Comparison of ENCODE assay signal across 12 mouse cellular contexts in genomic region chr11:88841406-88841805, GRCm38 (mm10). TPM values are rescaled to one million over a fixed set of nuclear protein-coding genes. Genes with fewer than 3 reads are reported as not detected.
DNase-seq lines count a peak whose midpoint lies in the region; ATAC-seq and TF ChIP-seq lines count a peak whose summit lies in the region.
"Had no signal": no experiment of that assay in that cellular context is flagged by ENCODE, and none has a peak within 500 bp of the region (broad histone marks: within the 10 kb centered on the region; RNA-seq: fewer than 3 reads in every experiment).

No protein-coding gene starts in this region.

- no peaks in the 10 kb centered on the region for H3K9me3 ChIP-seq in limb, embryonic 14.5 days (ENCODE audit: control insufficient read depth, low read length)
- no peaks in the 10 kb centered on the region for H3K9me3 ChIP-seq in limb, embryonic 10.5 days (replicated peaks)
- no peaks in the 10 kb centered on the region for H3K9me3 ChIP-seq in heart, embryonic 12.5 days (replicated peaks)
- H3K9me3 ChIP-seq: forebrain, embryonic 10.5 days; hindbrain, embryonic 12.5 days; limb, embryonic 12.5 days had no signal

- H3K9ac ChIP-seq in limb, embryonic 14.5 days (ENCODE audit: low read depth, low read length, severe bottlenecking): no peak overlapping the region
- 0 out of 2 replicates have a peak overlapping the region, but pooled peaks have one; percentile 32 for H3K9ac ChIP-seq in heart, embryonic 12.5 days
- H3K9ac ChIP-seq: hindbrain, embryonic 12.5 days; limb, embryonic 12.5 days had no signal

- DNase-seq in limb, embryonic 14.5 days (ENCODE audit: low spot score): no peak
- no peak for DNase-seq in limb, embryonic 10.5 days (ENCODE audit: low spot score)
- peak; percentile 70 for DNase-seq in adrenal gland, postnatal 14 days
- DNase-seq in layer of hippocampus, adult 18-20 months (ENCODE audit: low spot score in 2 of 2): no peak
- no peak for DNase-seq in thymus, adult 2 months
- DNase-seq: cerebellum, postnatal 36 days had no signal

- peaks cover 41% of the 10 kb centered on the region for H3K36me3 ChIP-seq in limb, embryonic 14.5 days (ENCODE audit: control insufficient read depth, insufficient read depth, low read length)
- peaks cover 68% of the 10 kb centered on the region for H3K36me3 ChIP-seq in limb, embryonic 10.5 days
- peaks cover 62% of the 10 kb centered on the region for H3K36me3 ChIP-seq in heart, embryonic 12.5 days
- no peaks in the 10 kb centered on the region for H3K36me3 ChIP-seq in thymus, adult 2 months (ENCODE audit: control insufficient read depth, insufficient read depth, low read length)

- ATAC-seq in limb, embryonic 14.5 days (ENCODE audit: low FRiP score, low read depth): peak; percentile 51
- ATAC-seq in heart, embryonic 12.5 days (ENCODE audit: insufficient number of reproducible peaks, low FRiP score): peak; percentile 74
- ATAC-seq in megakaryocyte-erythroid progenitor cell, adult 5-6 weeks (replicated peaks; ENCODE audit: low FRiP score, low TSS enrichment, poor library complexity, severe bottlenecking): peak; percentile 65

- no peak for TF ChIP-seq CTCF in thymus, adult 2 months (IDR thresholded peaks at IDR 0.05; ENCODE audit: borderline replicate concordance, control insufficient read depth, extremely low read depth, insufficient read depth, low read length, poor library complexity)

- no peak for TF ChIP-seq POLR2A in limb, embryonic 14.5 days (IDR thresholded peaks at IDR 0.05; ENCODE audit: borderline replicate concordance, extremely low read depth, insufficient read depth, insufficient read length)
- TF ChIP-seq POLR2A in thymus, adult 2 months (IDR thresholded peaks at IDR 0.05; ENCODE audit: control insufficient read depth, extremely low read depth, insufficient read depth, low read length, poor library complexity): no peak

- H3K4me2 ChIP-seq in limb, embryonic 14.5 days (replicated peaks; ENCODE audit: low read depth, low read length, severe bottlenecking): no peak overlapping the region
- peak overlapping the region; percentile 58 for H3K4me2 ChIP-seq in heart, embryonic 12.5 days
- H3K4me2 ChIP-seq: hindbrain, embryonic 12.5 days; limb, embryonic 12.5 days had no signal

- 70% methylated on average over 6 of the region's 6 CpGs for WGBS in limb, embryonic 14.5 days
- WGBS in limb, embryonic 10.5 days: 90% methylated on average over 6 of the region's 6 CpGs
- WGBS in heart, embryonic 12.5 days: 19% methylated on average over 6 of the region's 6 CpGs
- WGBS in thymus, adult 2 months: 77% methylated on average over 6 of the region's 6 CpGs

- no peaks in the 10 kb centered on the region for H3K27me3 ChIP-seq in limb, embryonic 14.5 days (ENCODE audit: control insufficient read depth, insufficient read depth, low read length)
- H3K27me3 ChIP-seq in limb, embryonic 10.5 days (ENCODE audit: low read depth, poor library complexity, severe bottlenecking): no peaks in the 10 kb centered on the region
- no peaks in the 10 kb centered on the region for H3K27me3 ChIP-seq in heart, embryonic 12.5 days (replicated peaks)
- H3K27me3 ChIP-seq in thymus, adult 2 months (ENCODE audit: control insufficient read depth, insufficient read depth, low read length): no peaks in the 10 kb centered on the region
- H3K27me3 ChIP-seq: hindbrain, embryonic 12.5 days; limb, embryonic 12.5 days had no signal

- no peak overlapping the region for H3K4me3 ChIP-seq in limb, embryonic 14.5 days (replicated peaks; ENCODE audit: low read length)
- H3K4me3 ChIP-seq in limb, embryonic 10.5 days: no peak overlapping the region
- no peak overlapping the region for H3K4me3 ChIP-seq in heart, embryonic 12.5 days
- no peak overlapping the region for H3K4me3 ChIP-seq in thymus, adult 2 months (ENCODE audit: control insufficient read depth, insufficient read depth, low read length)
- H3K4me3 ChIP-seq: forebrain, embryonic 10.5 days; hindbrain, embryonic 12.5 days; limb, embryonic 12.5 days had no signal

- no peak overlapping the region for H3K27ac ChIP-seq in limb, embryonic 14.5 days (replicated peaks; ENCODE audit: low read depth, low read length)
- no peak overlapping the region for H3K27ac ChIP-seq in limb, embryonic 10.5 days
- H3K27ac ChIP-seq in heart, embryonic 12.5 days (ENCODE audit: poor library complexity, severe bottlenecking): peak overlapping the region; percentile 93
- H3K27ac ChIP-seq in thymus, adult 2 months (ENCODE audit: control insufficient read depth, insufficient read depth, low read length): no peak overlapping the region
- H3K27ac ChIP-seq: forebrain, embryonic 10.5 days; hindbrain, embryonic 12.5 days; kidney, postnatal 0 days had no signal

- H3K4me1 ChIP-seq in limb, embryonic 14.5 days (ENCODE audit: control insufficient read depth, insufficient read depth, low read length): no peaks in the 10 kb centered on the region
- peaks cover 17% of the 10 kb centered on the region; the same call in 1 of the 2 replicates for H3K4me1 ChIP-seq in limb, embryonic 10.5 days
- H3K4me1 ChIP-seq in heart, embryonic 12.5 days (replicated peaks): peaks cover 55% of the 10 kb centered on the region
- H3K4me1 ChIP-seq in thymus, adult 2 months (replicated peaks; ENCODE audit: control insufficient read depth, insufficient read depth, low read length): no peaks in the 10 kb centered on the region
- H3K4me1 ChIP-seq: hindbrain, embryonic 12.5 days had no signal

RNA-seq across cellular contexts. Expression of gene Akap1, which starts 23.0 kb away (rescaled TPM):
- 31.4 and 33.5 TPM in 2 replicates for polyA plus RNA-seq in limb, embryonic 14.5 days (2012; rRNA removed)
- polyA plus RNA-seq in limb, embryonic 14.5 days (2014; fragmentation: Nextera tagmentation; extraction: Ambion mirVana): 14.9 and 15.0 TPM in 2 replicates
- 16.8 and 17.4 TPM in 2 replicates for polyA plus RNA-seq in limb, embryonic 10.5 days (2016; fragmentation: Nextera tagmentation; extraction: Ambion mirVana)
- total RNA-seq in adrenal gland, postnatal 14 days (2021): 128 and 149 TPM in 2 replicates
- 34.1 and 38.9 TPM in 2 replicates for polyA plus RNA-seq in heart, embryonic 12.5 days (2016; fragmentation: Nextera tagmentation; extraction: Ambion mirVana)
- 23.5 and 24.4 TPM in 2 replicates for total RNA-seq in megakaryocyte-erythroid progenitor cell, adult 5-6 weeks (2014; fragmentation: Nextera tagmentation)
- total RNA-seq in megakaryocyte-erythroid progenitor cell, adult 5-6 weeks (2017): 36.7 and 37.4 TPM in 2 replicates
- total RNA-seq in layer of hippocampus, adult 18-20 months (2021): 10 to 100 TPM; 40.9 to 42.9 TPM
- polyA plus RNA-seq in thymus, adult 2 months (2012; rRNA removed): 33.6 and 41.3 TPM in 2 replicates
